Mouse (Mus musculus) spleen, adult 2 months (tissue): ENCODE data around the gene Slco1a6.

Source experiments
- CTCF ChIP-seq: fragments of 200-500 bp; IDR thresholded peaks from 2 replicates; pipeline ENCODE4 v1.5.1; 2011; ENCODE audit warnings: mild to moderate bottlenecking, inconsistent platforms; ENCODE audit not compliant: insufficient read depth, insufficient read length, insufficient replicate concordance; ENCODE audit errors: extremely low read depth
- POLR2A ChIP-seq: fragments of 200-500 bp; IDR thresholded peaks from 2 replicates; pipeline ENCODE4 v1.6.1; 2011; ENCODE audit warnings: low read depth, low read length, inconsistent platforms

DNA sequence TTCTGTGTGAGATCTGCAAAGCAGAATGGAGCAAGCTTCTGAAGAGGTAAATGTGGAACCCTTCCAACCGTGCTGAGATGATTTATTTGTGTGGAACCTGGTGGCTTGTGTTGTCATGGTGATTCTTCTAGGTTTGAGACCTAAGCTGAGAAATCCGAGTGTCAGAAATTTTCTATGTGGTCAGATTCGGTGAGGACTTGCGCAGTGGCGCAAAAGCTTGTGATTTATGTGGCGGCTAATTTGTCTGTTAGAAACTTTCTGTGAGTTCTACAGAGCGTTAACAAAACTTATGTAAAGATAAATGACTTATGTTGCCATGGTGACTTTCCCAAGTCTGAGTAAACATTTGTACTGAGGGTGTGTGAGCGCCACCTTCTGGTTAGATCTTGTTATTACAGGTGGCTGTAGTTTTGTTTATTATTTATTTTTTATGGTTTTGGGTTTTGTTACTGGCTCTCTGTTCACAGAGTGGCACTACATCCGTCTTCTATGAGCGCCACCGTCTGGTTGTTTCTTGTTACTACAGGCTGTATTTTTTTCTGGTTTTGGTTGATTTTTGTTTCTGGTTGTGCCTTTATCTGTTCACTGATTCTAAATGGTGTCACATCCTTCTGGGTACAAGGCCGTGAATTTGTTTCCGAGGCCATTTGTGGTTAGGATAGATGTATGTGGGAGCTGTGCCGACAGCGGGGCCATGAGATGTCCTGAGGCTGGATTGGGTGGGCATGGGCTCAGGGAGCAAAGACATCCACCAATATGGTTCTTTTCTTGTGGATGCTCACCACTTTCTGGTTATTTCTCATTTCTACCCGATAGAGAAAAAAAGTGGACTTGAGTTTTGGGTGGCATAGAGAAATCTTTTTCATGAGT lies 167.8 kb downstream of the Slco1a6 start:
- TF ChIP-seq CTCF (no peak), POLR2A (no peak)
